Mouse (Mus musculus): ENCODE results near the gene Ripor3.

- TF ChIP-seq POLR2A (IDR thresholded peaks at IDR 0.05; ENCODE audit: insufficient read length, low read depth) (no peak), MYOG (IDR thresholded peaks at IDR 0.05; ENCODE audit: control insufficient read depth in 1 of 3, insufficient read depth in 1 of 3, insufficient read length in 2 of 3, low read depth in 2 of 3) (no peak), TCF12 (IDR thresholded peaks at IDR 0.05; ENCODE audit: insufficient read depth, poor library complexity, severe bottlenecking) (no peak), POLR2AphosphoS2 (IDR thresholded peaks at IDR 0.05; ENCODE audit: insufficient read length, low read depth) (no peak), CEBPB (IDR thresholded peaks at IDR 0.05; ENCODE audit: insufficient read depth, poor library complexity, severe bottlenecking) (no peak), MAX (IDR thresholded peaks at IDR 0.05; ENCODE audit: low read depth) (no peak), REST (IDR thresholded peaks at IDR 0.05; ENCODE audit: insufficient read depth, insufficient read length) (no peak), USF1 (IDR thresholded peaks at IDR 0.05; ENCODE audit: low read depth) (no peak), TCF3 (IDR thresholded peaks at IDR 0.05; ENCODE audit: insufficient read length, low read depth) (no peak), E2F4 (IDR thresholded peaks at IDR 0.05; ENCODE audit: insufficient read depth) (no peak), MYOD1 (IDR thresholded peaks at IDR 0.05; ENCODE audit: control insufficient read depth in 1 of 3, insufficient read length in 2 of 3, low read depth in 2 of 3) (no peak)
Observed at GRCm38 (mm10) chr2:168002188-168002587, 8.2 kb downstream of the Ripor3 start.
